Mouse (Mus musculus) gastrocnemius, postnatal 4 days (tissue): ENCODE results near the gene Htt. TPM values are rescaled to one million over a fixed set of nuclear protein-coding genes. Genes with fewer than 3 reads are reported as not detected.

Experiments
- microRNA-seq: library from miRNA; unstranded; fragments of <30 nt; microRNA quantifications from one replicate; pipeline ENCODE4 v1.2.0, GENCODE M21; 2021
- total RNA-seq, 2 experiments: library from RNA; stranded (reverse); gene quantifications; 2 replicates each; pipeline ENCODE4 v1.2.3; 2021

Htt gene
- total RNA-seq, 2 experiments from 2014 or later, result 19.5 to 20.1 TPM

Small RNA genes lying within 50 kb of the gene (microRNA-seq; reads per million reads assigned to microRNA genes)
- gene Mir467g, result not detected

Other genes with a start within 250 kb of the Htt start
- 10 to 100 TPM in 1 of 2 experiments, 1 to 10 TPM in 1; 9.8 to 10.1 TPM for gene Tnip2, start 247.7 kb upstream of the Htt start, total RNA-seq
- 1 to 10 TPM; 4.9 to 5.4 TPM for gene Sh3bp2, start 235.9 kb upstream of the Htt start, total RNA-seq
- 100 to 1,000 TPM; 174 to 180 TPM for gene Add1, start 188.1 kb upstream of the Htt start, total RNA-seq
- 10 to 100 TPM; 30.7 to 31.8 TPM for gene Mfsd10, start 124.5 kb upstream of the Htt start, total RNA-seq
- gene Nop14, start 101.6 kb upstream of the Htt start, total RNA-seq, result 10 to 100 TPM; 17.3 to 18.5 TPM
- gene Grk4, start 101.4 kb upstream of the Htt start, total RNA-seq, result 1 to 10 TPM; 1.9 to 3.0 TPM
- gene Msantd1, start 146.3 kb downstream of the Htt start, total RNA-seq, result 1 to 10 TPM in 1 of 2 experiments, under 1 TPM in 1; 0.93 to 1.5 TPM
- gene Rgs12, start 187.7 kb downstream of the Htt start, total RNA-seq, result 10 to 100 TPM; 34.7 to 35.2 TPM